Mouse (Mus musculus): ENCODE results near the gene Kcnk15. TPM values are rescaled to one million over a fixed set of nuclear protein-coding genes. Genes with fewer than 3 reads are reported as not detected.

Gene Kcnk15
- polyA plus RNA-seq, 1 experiment from 2014 or later, result not detected

GRCm38 (mm10) chr2:163838043-163838442 is 15.4 kb upstream of the Kcnk15 start:
- H3K4me1 ChIP-seq, result no peaks in the 10 kb centered on the region
- no peaks in the 10 kb centered on the region for H3K27me3 ChIP-seq
- peak; percentile 59; the same call in 1 of the 2 replicates for ATAC-seq (ENCODE audit: borderline replicate concordance, extremely low read depth, low FRiP score, low TSS enrichment)

GRCm38 (mm10) chr2:163839519-163839918 is 13.9 kb upstream of the Kcnk15 start:
- WGBS, result 45% methylated on average over 6 of the region's 6 CpGs

More at GRCm38 (mm10) chr2:163838043-163838442, 15.4 kb upstream of the Kcnk15 start:
- H3K4me2 ChIP-seq, result no peak overlapping the region
- no peaks in the 10 kb centered on the region for H3K9me3 ChIP-seq
- WGBS, result 20% methylated on average over 9 of the region's 9 CpGs
- H3K9ac ChIP-seq, result no peak overlapping the region
- no peaks in the 10 kb centered on the region for H3K36me3 ChIP-seq
- no peak overlapping the region for H3K27ac ChIP-seq
- no peak overlapping the region for H3K4me3 ChIP-seq

DNA sequence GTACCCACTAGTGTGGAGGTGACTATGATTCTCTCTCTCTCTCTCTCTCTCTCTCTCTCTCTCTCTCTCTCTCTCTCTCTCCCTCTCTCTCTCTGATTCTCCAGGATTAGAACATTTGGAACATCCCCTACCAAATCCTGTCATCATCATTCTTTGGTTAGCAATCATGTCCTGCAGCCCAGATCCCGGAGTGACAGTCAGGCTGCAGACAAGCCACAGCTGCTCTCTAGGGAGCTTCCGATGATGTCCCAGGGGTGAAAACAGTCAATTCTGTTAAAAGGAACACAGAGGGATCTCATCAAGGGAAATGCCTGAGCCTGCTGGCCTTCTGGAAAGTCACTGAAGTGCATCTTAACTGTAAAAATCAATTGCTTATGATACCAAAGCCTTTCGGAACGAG is 11.4 kb upstream of the Kcnk15 start:
- no peak for ATAC-seq (ENCODE audit: borderline replicate concordance, extremely low read depth, low FRiP score, low TSS enrichment)
- no peak overlapping the region for H3K27ac ChIP-seq
- no peaks in the 10 kb centered on the region for H3K36me3 ChIP-seq
- WGBS, result 48% methylated on average over 4 of the region's 4 CpGs
- H3K4me2 ChIP-seq, result no peak overlapping the region
- H3K4me3 ChIP-seq, result no peak overlapping the region
- H3K9me3 ChIP-seq, result no peaks in the 10 kb centered on the region
- H3K9ac ChIP-seq, result no peak overlapping the region
- H3K27me3 ChIP-seq, result no peaks in the 10 kb centered on the region
- H3K4me1 ChIP-seq, result no peaks in the 10 kb centered on the region

More at GRCm38 (mm10) chr2:163839519-163839918, 13.9 kb upstream of the Kcnk15 start:
- Histone ChIP-seq H3K9ac (no peak overlapping the region), H3K4me2 (no peak overlapping the region), H3K27ac (no peak overlapping the region), H3K4me1 (no peaks in the 10 kb centered on the region), H3K27me3 (no peaks in the 10 kb centered on the region), H3K4me3 (no peak overlapping the region), H3K9me3 (no peaks in the 10 kb centered on the region), H3K36me3 (no peaks in the 10 kb centered on the region)
- no peak for ATAC-seq (ENCODE audit: borderline replicate concordance, extremely low read depth, low FRiP score, low TSS enrichment)

GRCm38 (mm10) chr2:163857233-163857632 is 3.8 kb downstream of the Kcnk15 start:
- Histone ChIP-seq H3K9me3 (no peaks in the 10 kb centered on the region), H3K9ac (no peak overlapping the region), H3K27ac (no peak overlapping the region), H3K36me3 (no peaks in the 10 kb centered on the region), H3K4me3 (no peak overlapping the region), H3K27me3 (peaks cover 71% of the 10 kb centered on the region), H3K4me1 (0 out of 2 replicates have a peak, but pooled peaks cover 12% of the 10 kb centered on the region), H3K4me2 (no peak overlapping the region)
- 74% methylated on average over 6 of the region's 6 CpGs for WGBS
- ATAC-seq (ENCODE audit: borderline replicate concordance, extremely low read depth, low FRiP score, low TSS enrichment), result peak; percentile 55; the same call in 1 of the 2 replicates

GRCm38 (mm10) chr2:163858254-163858947 is 5.0 kb downstream of the Kcnk15 start:
- no peak overlapping the region for H3K9ac ChIP-seq
- H3K27ac ChIP-seq, result no peak overlapping the region
- H3K27me3 ChIP-seq, result peaks cover 62% of the 10 kb centered on the region
- ATAC-seq (ENCODE audit: borderline replicate concordance, extremely low read depth, low FRiP score, low TSS enrichment), result peak; percentile 25; the same call in 1 of the 2 replicates
- H3K9me3 ChIP-seq, result no peaks in the 10 kb centered on the region
- H3K4me2 ChIP-seq, result peak overlapping the region; percentile 34; the same call in 1 of the 2 replicates
- WGBS, result 11% methylated on average over 49 of the region's 50 CpGs
- H3K4me1 ChIP-seq, result 0 out of 2 replicates have a peak, but pooled peaks cover 12% of the 10 kb centered on the region
- no peaks in the 10 kb centered on the region for H3K36me3 ChIP-seq
- no peak overlapping the region for H3K4me3 ChIP-seq

GRCm38 (mm10) chr2:163865311-163865710 is 11.9 kb downstream of the Kcnk15 start:
- Histone ChIP-seq H3K4me3 (no peak overlapping the region), H3K36me3 (no peaks in the 10 kb centered on the region), H3K9me3 (no peaks in the 10 kb centered on the region), H3K9ac (no peak overlapping the region), H3K27me3 (peaks cover 10% of the 10 kb centered on the region; the same call in 1 of the 2 replicates), H3K27ac (no peak overlapping the region), H3K4me1 (no peaks in the 10 kb centered on the region), H3K4me2 (no peak overlapping the region)
- WGBS, result 80% methylated on average over 5 of the region's 5 CpGs
- ATAC-seq (ENCODE audit: borderline replicate concordance, extremely low read depth, low FRiP score, low TSS enrichment), result no peak

DNA sequence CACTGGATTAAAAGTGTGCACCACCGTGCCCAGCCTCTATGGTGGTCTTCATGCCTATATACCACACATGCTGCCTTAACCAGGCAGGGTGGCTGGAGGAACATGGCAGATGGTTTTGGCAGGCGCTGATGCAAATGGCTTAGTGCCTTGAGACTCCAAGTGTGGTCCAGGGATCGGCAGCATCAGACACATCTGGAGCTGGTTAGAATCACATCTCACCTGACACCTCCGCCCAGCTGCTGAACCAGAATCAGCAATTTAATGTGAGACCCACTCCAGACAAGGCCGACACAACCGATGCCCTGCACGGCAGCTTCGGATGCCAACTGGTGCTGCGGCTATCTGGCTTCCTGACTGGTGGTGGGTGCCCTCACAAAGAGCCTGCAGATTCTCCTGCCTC is 12.6 kb downstream of the Kcnk15 start:
- H3K4me2 ChIP-seq, result no peak overlapping the region
- H3K9ac ChIP-seq, result no peak overlapping the region
- H3K36me3 ChIP-seq, result no peaks in the 10 kb centered on the region
- H3K27me3 ChIP-seq, result peaks cover 11% of the 10 kb centered on the region; the same call in 1 of the 2 replicates
- ATAC-seq (ENCODE audit: borderline replicate concordance, extremely low read depth, low FRiP score, low TSS enrichment), result no peak
- H3K27ac ChIP-seq, result no peak overlapping the region
- no peak overlapping the region for H3K4me3 ChIP-seq
- H3K4me1 ChIP-seq, result no peaks in the 10 kb centered on the region
- H3K9me3 ChIP-seq, result no peaks in the 10 kb centered on the region
- WGBS, result 64% methylated on average over 9 of the region's 9 CpGs

DNA sequence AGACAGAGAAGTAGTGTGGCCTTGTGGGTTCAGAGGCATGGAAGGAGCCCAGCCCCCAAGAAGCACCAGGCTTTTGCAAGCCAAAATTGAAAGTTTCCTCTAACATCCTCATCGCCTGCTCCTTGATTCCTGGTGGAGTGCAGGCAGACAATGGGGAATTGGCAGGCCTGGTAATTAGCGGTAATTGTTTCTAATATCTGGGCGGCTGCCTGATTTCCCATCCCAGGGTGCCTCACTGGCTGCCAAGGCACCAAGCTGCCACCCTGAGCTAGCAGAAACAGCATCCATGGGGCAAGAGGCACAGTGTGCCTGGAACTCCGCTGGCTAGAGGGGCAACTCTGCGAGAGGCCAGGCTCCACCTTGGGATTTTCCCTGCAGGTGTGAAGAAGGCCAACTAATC is 16.3 kb downstream of the Kcnk15 start:
- no peaks in the 10 kb centered on the region for H3K9me3 ChIP-seq
- no peak overlapping the region for H3K4me2 ChIP-seq
- no peaks in the 10 kb centered on the region for H3K36me3 ChIP-seq
- no peak overlapping the region for H3K4me3 ChIP-seq
- H3K9ac ChIP-seq, result no peak overlapping the region
- no peaks in the 10 kb centered on the region for H3K4me1 ChIP-seq
- no peak for ATAC-seq (ENCODE audit: borderline replicate concordance, extremely low read depth, low FRiP score, low TSS enrichment)
- no peak overlapping the region for H3K27ac ChIP-seq
- 49% methylated on average over 5 of the region's 5 CpGs for WGBS
- peaks cover 11% of the 10 kb centered on the region; the same call in 1 of the 2 replicates for H3K27me3 ChIP-seq

DNA sequence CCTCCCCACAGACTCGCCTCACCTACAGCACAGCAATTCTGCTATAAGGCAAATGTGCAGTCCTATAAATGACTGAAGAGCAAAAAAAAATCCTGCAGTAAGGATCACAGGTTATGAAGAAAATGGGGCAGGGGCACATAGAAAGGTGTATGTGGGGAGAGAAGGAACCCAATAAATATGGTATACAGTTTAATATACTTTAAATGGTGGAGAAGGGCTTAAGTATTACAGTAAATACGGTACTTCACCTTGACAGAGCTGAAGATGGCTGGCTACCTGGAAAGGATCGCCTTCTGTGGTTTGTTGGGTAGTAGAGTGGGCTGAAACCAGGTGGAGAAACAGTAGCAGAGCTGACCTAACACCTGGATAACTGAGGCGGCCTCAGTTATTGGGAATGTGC is 17.8 kb downstream of the Kcnk15 start:
- Histone ChIP-seq H3K4me3 (no peak overlapping the region), H3K4me1 (no peaks in the 10 kb centered on the region; the same call in 1 of the 2 replicates), H3K4me2 (no peak overlapping the region), H3K9me3 (no peaks in the 10 kb centered on the region), H3K27me3 (peaks cover 11% of the 10 kb centered on the region; the same call in 1 of the 2 replicates), H3K27ac (no peak overlapping the region), H3K9ac (no peak overlapping the region), H3K36me3 (no peaks in the 10 kb centered on the region)
- WGBS, result 82% methylated on average over 4 of the region's 4 CpGs
- ATAC-seq (ENCODE audit: borderline replicate concordance, extremely low read depth, low FRiP score, low TSS enrichment), result no peak

DNA sequence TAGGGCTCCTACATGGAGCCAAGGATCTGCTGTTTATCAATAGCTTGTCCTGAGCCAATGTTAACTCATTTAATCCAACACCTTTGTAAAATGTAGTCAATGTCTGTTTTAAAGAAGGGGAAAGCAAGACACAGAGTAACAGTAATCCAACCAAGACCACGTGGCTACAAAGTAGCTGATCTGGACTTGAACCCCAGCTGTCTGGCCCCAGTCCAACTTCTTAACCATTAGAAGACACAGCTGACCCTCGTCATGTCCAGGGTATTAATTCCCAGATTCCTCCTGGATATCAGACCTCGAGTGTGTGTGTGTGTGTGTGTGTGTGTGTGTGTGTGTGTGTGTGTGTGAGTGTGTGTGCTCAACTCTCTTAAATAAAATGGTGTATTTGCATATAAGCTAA is 18.5 kb downstream of the Kcnk15 start:
- Histone ChIP-seq H3K4me3 (no peak overlapping the region), H3K27me3 (peaks cover 11% of the 10 kb centered on the region; the same call in 1 of the 2 replicates), H3K4me1 (no peaks in the 10 kb centered on the region; the same call in 1 of the 2 replicates), H3K9ac (no peak overlapping the region), H3K36me3 (no peaks in the 10 kb centered on the region), H3K27ac (no peak overlapping the region), H3K9me3 (no peaks in the 10 kb centered on the region), H3K4me2 (no peak overlapping the region)
- 27% methylated on average over 3 of the region's 3 CpGs for WGBS
- no peak for ATAC-seq (ENCODE audit: borderline replicate concordance, extremely low read depth, low FRiP score, low TSS enrichment)

DNA sequence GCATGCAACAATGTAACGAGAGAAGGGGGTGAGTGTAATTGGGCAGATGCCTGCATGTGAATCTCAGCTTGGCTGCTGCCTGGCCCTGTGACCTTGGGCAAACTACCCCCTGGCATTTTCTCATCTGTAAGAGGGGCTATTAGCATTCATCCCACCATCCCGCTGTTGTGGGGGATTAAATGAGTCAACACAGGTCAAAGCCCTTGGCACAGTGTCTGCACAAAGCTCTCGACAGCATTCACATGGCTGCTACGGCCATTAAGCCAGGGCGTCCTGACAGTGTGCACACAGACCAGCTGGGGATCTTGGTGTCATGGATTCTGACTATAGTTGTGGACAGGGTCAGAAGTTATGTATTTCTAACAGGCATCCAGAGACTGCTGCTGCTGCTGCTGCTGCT is 21.4 kb downstream of the Kcnk15 start:
- H3K4me1 ChIP-seq, result no peaks in the 10 kb centered on the region; the same call in 1 of the 2 replicates

GRCm38 (mm10) chr2:163875484-163875883 is 22.0 kb downstream of the Kcnk15 start:
- no peak; the same call in 1 of the 2 replicates for ATAC-seq (ENCODE audit: borderline replicate concordance, extremely low read depth, low FRiP score, low TSS enrichment)
- Histone ChIP-seq H3K9me3 (no peaks in the 10 kb centered on the region), H3K4me1 (peaks cover 1% of the 10 kb centered on the region; the same call in 1 of the 2 replicates), H3K27me3 (no peaks in the 10 kb centered on the region), H3K4me3 (no peak overlapping the region), H3K4me2 (no peak overlapping the region), H3K9ac (no peak overlapping the region), H3K36me3 (no peaks in the 10 kb centered on the region), H3K27ac (no peak overlapping the region)
- WGBS, result 73% methylated on average over 7 of the region's 7 CpGs

More for the DNA sequence above, 21.4 kb downstream of the Kcnk15 start:
- no peak for ATAC-seq (ENCODE audit: borderline replicate concordance, extremely low read depth, low FRiP score, low TSS enrichment)
- 49% methylated on average over 5 of the region's 5 CpGs for WGBS
- no peak overlapping the region for H3K9ac ChIP-seq
- no peak overlapping the region for H3K27ac ChIP-seq
- no peaks in the 10 kb centered on the region for H3K9me3 ChIP-seq
- no peak overlapping the region for H3K4me3 ChIP-seq
- no peaks in the 10 kb centered on the region for H3K36me3 ChIP-seq
- H3K4me2 ChIP-seq, result no peak overlapping the region
- peaks cover 6% of the 10 kb centered on the region; the same call in 1 of the 2 replicates for H3K27me3 ChIP-seq
